Mouse (Mus musculus) limb, embryonic 12.5 days (tissue): ENCODE data around the gene Ephb2. TPM values are rescaled to one million over a fixed set of nuclear protein-coding genes. Genes with fewer than 3 reads are reported as not detected.
A peak's percentile ranks its signal among the peaks of the same experiment; 100 is the strongest.

Experiments used
- ATAC-seq: fragments of 200-750 bp; cut with Nextera tagmentation; 2 replicates; pipeline ENCODE4 v1.8.0; 2017; ENCODE audit warnings: low read depth, moderate TSS enrichment; ENCODE audit not compliant: insufficient number of reproducible peaks, insufficient read depth, low FRiP score, low TSS enrichment
- H3K27ac ChIP-seq: fragments of 300-500 bp; sonication (generic); 2 replicates; pipeline ENCODE4 v1.5.1; 2016; ENCODE audit warnings: mild to moderate bottlenecking, moderate library complexity
- H3K27me3 ChIP-seq: fragments of 300-500 bp; sonication (generic); 2 replicates; pipeline ENCODE4 v1.6.1; 2016; ENCODE audit warnings: mild to moderate bottlenecking, moderate library complexity
- H3K36me3 ChIP-seq: fragments of 300-500 bp; sonication (generic); 2 replicates; pipeline ENCODE4 v1.6.1; 2016; ENCODE audit warnings: mild to moderate bottlenecking, moderate library complexity
- H3K4me1 ChIP-seq: fragments of 300-500 bp; sonication (generic); replicated peaks from 2 replicates; pipeline ENCODE4 v1.6.1; 2016
- H3K4me2 ChIP-seq: fragments of 300-500 bp; sonication (generic); 2 replicates; pipeline ENCODE4 v1.6.1; 2016; ENCODE audit warnings: mild to moderate bottlenecking, moderate library complexity
- H3K4me3 ChIP-seq: fragments of 300-500 bp; sonication (generic); replicated peaks from 2 replicates; pipeline ENCODE4 v1.5.1; 2016; ENCODE audit warnings: mild to moderate bottlenecking
- H3K9ac ChIP-seq: fragments of 300-500 bp; sonication (generic); replicated peaks from 2 replicates; pipeline ENCODE4 v1.6.1; 2016; ENCODE audit warnings: mild to moderate bottlenecking, moderate library complexity
- H3K9me3 ChIP-seq: fragments of 300-500 bp; sonication (generic); 2 replicates; pipeline ENCODE4 v1.6.1; 2016; ENCODE audit warnings: mild to moderate bottlenecking, moderate library complexity
- WGBS: fragments of 180-500 bp; shearing (Covaris S2); methylation state at CpG from one replicate; pipeline ENCODE4 v1.1.7; 2016; 5-methylcytosine and 5-hydroxymethylcytosine counted together
- polyA plus RNA-seq: library from polyadenylated mRNA; unstranded; fragments of >200 nt; fragmentation: Nextera tagmentation; extraction: Ambion mirVana; gene quantifications from 2 replicates; pipeline ENCODE4 v1.2.1, GENCODE M21; 2016

Ephb2 gene
- polyA plus RNA-seq, 1 experiment from 2014 or later: 16.9 TPM

DNA sequence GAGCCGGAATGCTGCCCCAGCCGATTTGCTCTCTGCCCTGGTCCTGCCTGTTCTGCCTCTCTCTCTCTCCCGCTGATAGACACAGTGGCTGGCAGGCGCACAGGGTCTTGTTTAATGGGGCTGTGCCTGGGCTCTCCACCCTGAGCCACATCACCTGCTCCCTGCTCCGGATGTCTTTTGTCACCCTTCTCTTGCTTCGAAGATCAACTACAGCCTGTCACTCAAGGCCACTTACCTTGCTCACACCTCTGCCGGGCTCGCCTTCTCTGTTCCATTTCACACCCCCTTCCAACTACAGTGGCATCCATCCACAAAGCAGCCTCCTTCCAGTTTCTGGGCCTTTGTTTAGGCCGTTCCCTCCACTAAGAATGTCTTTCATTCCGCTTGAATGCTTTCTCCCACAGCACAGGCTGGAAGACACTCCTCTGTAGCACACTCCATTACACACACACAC lies 15.7 kb downstream of the Ephb2 start:
- WGBS: 34% methylated on average over 8 of the region's 10 CpGs
- H3K9me3 ChIP-seq: no peaks in the 10 kb centered on the region
- ATAC-seq: no peak
- 0 out of 2 replicates have a peak overlapping the region, but pooled peaks have one; percentile 42 for H3K9ac ChIP-seq
- no peaks in the 10 kb centered on the region; the same call in 1 of the 2 replicates for H3K27me3 ChIP-seq
- H3K36me3 ChIP-seq: peaks cover 5% of the 10 kb centered on the region; the same call in 1 of the 2 replicates
- no peak overlapping the region for H3K4me2 ChIP-seq
- no peak overlapping the region for H3K4me3 ChIP-seq
- H3K27ac ChIP-seq: no peak overlapping the region
- H3K4me1 ChIP-seq: peaks cover 32% of the 10 kb centered on the region

DNA sequence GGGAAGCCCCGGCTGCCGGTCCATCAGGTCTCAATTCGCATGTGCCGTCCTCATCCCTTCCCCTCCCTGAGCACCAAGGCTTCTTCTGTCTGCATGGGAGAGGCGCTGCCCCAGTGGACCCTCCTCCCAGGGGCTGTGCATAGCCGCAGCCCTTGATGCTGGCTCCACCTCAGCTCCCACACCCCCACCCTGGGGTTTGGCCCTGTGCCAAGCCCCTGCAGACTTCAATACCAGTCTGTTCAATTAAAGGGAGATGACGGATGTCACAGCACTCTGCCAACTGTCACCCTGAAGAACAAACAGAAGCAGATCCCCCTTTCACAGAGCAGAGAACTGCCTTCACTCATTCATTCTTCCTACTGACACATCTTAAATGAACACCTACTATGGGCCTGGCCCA lies 19.1 kb downstream of the Ephb2 start:
- H3K4me1 ChIP-seq: peaks cover 35% of the 10 kb centered on the region
- ATAC-seq: no peak
- no peak overlapping the region for H3K27ac ChIP-seq

DNA sequence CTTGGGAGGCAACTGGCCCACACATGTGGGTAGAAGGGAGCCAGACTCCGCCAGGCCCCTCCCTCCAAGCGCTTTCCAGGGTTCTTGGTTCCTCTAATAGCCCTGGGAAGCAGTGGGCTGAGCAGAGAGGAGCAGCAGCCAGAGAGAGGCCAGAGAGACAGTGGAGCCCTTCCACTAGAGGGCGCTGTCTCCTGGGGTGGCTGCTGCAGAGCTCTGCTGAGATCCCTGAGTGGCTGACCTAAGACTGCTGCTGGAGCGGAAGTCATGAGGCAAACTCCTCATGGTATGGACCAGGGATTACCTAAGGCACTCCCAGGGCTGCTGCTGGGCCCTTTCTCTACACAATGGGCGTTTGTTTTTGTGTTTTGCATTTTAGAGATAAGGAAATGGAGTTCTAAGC lies 20.4 kb downstream of the Ephb2 start:
- Histone ChIP-seq H3K36me3 (no peaks in the 10 kb centered on the region), H3K4me2 (no peak overlapping the region), H3K27ac (no peak overlapping the region), H3K9me3 (no peaks in the 10 kb centered on the region), H3K4me3 (no peak overlapping the region), H3K9ac (no peak overlapping the region), H3K4me1 (peaks cover 45% of the 10 kb centered on the region), H3K27me3 (no peaks in the 10 kb centered on the region; the same call in 1 of the 2 replicates)
- WGBS: 70% methylated on average over 5 of the region's 5 CpGs
- ATAC-seq: no peak

More for the DNA sequence above, 19.1 kb downstream of the Ephb2 start:
- Histone ChIP-seq H3K4me2 (no peak overlapping the region), H3K27me3 (no peaks in the 10 kb centered on the region; the same call in 1 of the 2 replicates), H3K36me3 (no peaks in the 10 kb centered on the region), H3K9ac (no peak overlapping the region), H3K4me3 (no peak overlapping the region), H3K9me3 (no peaks in the 10 kb centered on the region)
- 48% methylated on average over 7 of the region's 7 CpGs for WGBS

- H3K27me3 ChIP-seq: no peaks in the 10 kb centered on the region; the same call in 1 of the 2 replicates
- peaks cover 43% of the 10 kb centered on the region for H3K4me1 ChIP-seq
- WGBS: 70% methylated on average over 4 of the region's 4 CpGs
- no peaks in the 10 kb centered on the region for H3K9me3 ChIP-seq
- H3K9ac ChIP-seq: no peak overlapping the region
- no peak overlapping the region for H3K4me2 ChIP-seq
- ATAC-seq: no peak
- H3K4me3 ChIP-seq: no peak overlapping the region
- H3K27ac ChIP-seq: no peak overlapping the region
- no peaks in the 10 kb centered on the region for H3K36me3 ChIP-seq
These were observed 23.2 kb downstream of the Ephb2 start for GRCm38 (mm10) chr4:136812543-136812942.

DNA sequence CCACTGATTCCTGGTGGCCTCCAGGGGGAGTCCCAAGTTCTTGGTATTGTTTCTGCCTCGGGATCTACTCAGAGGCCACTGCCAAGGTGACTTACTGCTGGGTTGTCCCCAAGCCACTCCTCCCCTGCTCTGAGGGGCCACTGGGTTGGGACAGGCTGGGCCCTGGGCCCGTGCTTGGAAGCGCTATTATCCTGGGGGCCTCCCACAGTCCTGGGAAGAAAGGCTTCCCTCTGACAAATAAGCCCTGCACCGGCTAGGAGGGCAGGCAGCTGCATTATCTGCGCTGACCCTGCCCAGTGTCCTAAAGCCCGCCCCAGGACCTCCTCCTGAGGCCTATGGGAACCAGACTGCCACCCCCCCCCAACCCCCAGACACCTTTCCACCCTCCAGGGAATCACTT lies 24.2 kb downstream of the Ephb2 start:
- H3K27me3 ChIP-seq: no peaks in the 10 kb centered on the region
- WGBS: 23% methylated on average over 6 of the region's 6 CpGs
- H3K27ac ChIP-seq: no peak overlapping the region
- no peak for ATAC-seq
- H3K4me3 ChIP-seq: no peak overlapping the region
- no peak overlapping the region for H3K9ac ChIP-seq
- no peaks in the 10 kb centered on the region for H3K36me3 ChIP-seq
- no peak overlapping the region for H3K4me2 ChIP-seq
- peaks cover 47% of the 10 kb centered on the region for H3K4me1 ChIP-seq
- no peaks in the 10 kb centered on the region for H3K9me3 ChIP-seq

DNA sequence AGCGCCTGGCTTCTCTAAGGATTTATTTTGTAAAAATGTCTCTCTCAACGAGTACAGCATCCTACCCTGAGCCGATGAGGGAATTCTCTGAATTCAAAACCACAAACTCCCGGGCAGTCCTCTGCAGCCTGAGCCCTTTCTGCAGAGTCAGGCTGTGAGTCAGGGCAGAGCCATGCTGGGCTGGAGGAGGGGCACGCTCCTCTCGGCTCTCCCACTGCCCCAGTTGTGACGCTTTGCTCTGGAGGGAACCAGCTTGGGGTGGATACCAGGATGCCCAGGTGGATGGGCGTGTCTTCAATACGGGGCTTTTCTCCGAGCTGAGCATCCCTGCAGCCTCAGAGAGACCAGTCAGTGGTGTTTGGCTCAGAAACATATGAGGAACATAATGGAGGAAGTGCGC lies 27.3 kb downstream of the Ephb2 start:
- H3K4me1 ChIP-seq: peaks cover 50% of the 10 kb centered on the region
- H3K9ac ChIP-seq: no peak overlapping the region
- WGBS: 33% methylated on average over 11 of the region's 11 CpGs
- H3K9me3 ChIP-seq: no peaks in the 10 kb centered on the region
- no peak overlapping the region for H3K27ac ChIP-seq
- H3K4me2 ChIP-seq: no peak overlapping the region
- no peak overlapping the region for H3K4me3 ChIP-seq
- H3K36me3 ChIP-seq: no peaks in the 10 kb centered on the region
- ATAC-seq: no peak
- H3K27me3 ChIP-seq: peaks cover 3% of the 10 kb centered on the region; the same call in 1 of the 2 replicates

DNA sequence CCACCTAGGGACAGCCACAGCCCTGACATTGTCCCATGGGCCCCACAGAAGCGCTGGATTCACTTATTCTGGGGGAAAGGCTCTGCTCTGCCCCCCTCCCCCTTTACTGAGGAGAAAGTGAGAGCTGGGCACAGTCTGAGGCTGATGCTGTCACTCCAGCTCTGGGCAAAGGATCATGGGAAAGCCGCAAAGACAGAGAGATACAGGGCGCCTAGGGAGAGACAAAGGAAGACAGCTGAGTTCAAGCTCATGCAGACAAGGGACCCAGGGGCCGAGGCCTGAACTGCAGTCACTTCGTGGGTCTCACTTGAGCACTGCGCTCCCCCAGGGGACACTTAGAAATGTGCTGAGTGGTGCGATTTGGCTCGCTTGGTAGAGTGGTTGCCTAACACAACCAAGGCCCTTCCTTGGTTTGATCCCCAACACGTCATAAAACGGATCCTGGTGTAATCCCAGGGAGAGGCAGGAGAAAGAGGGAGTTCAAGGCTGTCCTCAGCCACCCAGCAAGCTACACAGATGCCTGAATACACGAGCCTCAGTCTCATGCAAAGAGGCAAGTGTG lies 28.3 kb downstream of the Ephb2 start:
- no peak for ATAC-seq

GRCm38 (mm10) chr4:136806254-136806653 lies 29.5 kb downstream of the Ephb2 start:
- Histone ChIP-seq H3K4me2 (no peak overlapping the region), H3K36me3 (no peaks in the 10 kb centered on the region), H3K27me3 (peaks cover 3% of the 10 kb centered on the region; the same call in 1 of the 2 replicates), H3K4me1 (peaks cover 62% of the 10 kb centered on the region), H3K27ac (no peak overlapping the region), H3K9me3 (no peaks in the 10 kb centered on the region), H3K9ac (no peak overlapping the region), H3K4me3 (no peak overlapping the region)
- ATAC-seq: no peak
- WGBS: 85% methylated on average over 10 of the region's 10 CpGs

More for the DNA sequence above, 28.3 kb downstream of the Ephb2 start:
- no peak overlapping the region for H3K27ac ChIP-seq
- no peaks in the 10 kb centered on the region for H3K36me3 ChIP-seq
- no peaks in the 10 kb centered on the region for H3K9me3 ChIP-seq
- peaks cover 60% of the 10 kb centered on the region for H3K4me1 ChIP-seq
- no peak overlapping the region for H3K4me3 ChIP-seq
- no peak overlapping the region for H3K4me2 ChIP-seq
- H3K9ac ChIP-seq: no peak overlapping the region
- 57% methylated on average over 11 of the region's 11 CpGs for WGBS
- peaks cover 3% of the 10 kb centered on the region; the same call in 1 of the 2 replicates for H3K27me3 ChIP-seq

GRCm38 (mm10) chr4:136804343-136804742 lies 31.4 kb downstream of the Ephb2 start:
- H3K9me3 ChIP-seq: no peaks in the 10 kb centered on the region
- WGBS: 88% methylated on average over 6 of the region's 6 CpGs
- no peaks in the 10 kb centered on the region for H3K36me3 ChIP-seq
- peaks cover 7% of the 10 kb centered on the region for H3K27me3 ChIP-seq
- H3K9ac ChIP-seq: no peak overlapping the region
- no peak for ATAC-seq
- no peak overlapping the region for H3K4me2 ChIP-seq
- no peak overlapping the region for H3K27ac ChIP-seq
- no peak overlapping the region for H3K4me3 ChIP-seq
- H3K4me1 ChIP-seq: peaks cover 72% of the 10 kb centered on the region

GRCm38 (mm10) chr4:136802446-136802845 lies 33.3 kb downstream of the Ephb2 start:
- Histone ChIP-seq H3K36me3 (no peaks in the 10 kb centered on the region), H3K4me3 (no peak overlapping the region), H3K9ac (no peak overlapping the region), H3K4me1 (peaks cover 75% of the 10 kb centered on the region), H3K27ac (no peak overlapping the region), H3K27me3 (peaks cover 7% of the 10 kb centered on the region), H3K9me3 (no peaks in the 10 kb centered on the region), H3K4me2 (no peak overlapping the region)
- WGBS: 36% methylated on average over 12 of the region's 12 CpGs
- ATAC-seq: no peak

DNA sequence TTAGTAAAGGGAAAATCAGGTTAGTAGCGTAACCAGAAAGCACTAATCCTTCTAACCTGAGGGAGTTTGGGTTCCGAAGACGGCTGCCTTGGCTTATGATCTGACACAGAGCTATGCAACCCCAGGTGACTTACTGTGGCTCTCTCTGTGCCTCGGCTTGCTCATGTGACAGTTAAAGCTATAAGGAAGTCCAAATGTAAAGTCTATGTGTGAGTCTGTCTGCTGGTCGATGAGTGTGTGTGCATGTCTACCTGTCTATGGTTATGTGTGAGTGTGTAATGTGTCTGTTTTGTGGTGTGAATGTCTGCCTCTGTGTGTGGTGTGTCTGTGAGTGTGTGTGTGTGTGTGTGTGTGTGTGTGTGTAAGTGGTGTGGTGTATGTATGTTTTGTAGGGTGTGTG lies 33.8 kb downstream of the Ephb2 start:
- H3K4me3 ChIP-seq: no peak overlapping the region
- no peak for ATAC-seq
- peaks cover 7% of the 10 kb centered on the region for H3K27me3 ChIP-seq
- H3K27ac ChIP-seq: no peak overlapping the region
- H3K36me3 ChIP-seq: no peaks in the 10 kb centered on the region
- H3K9ac ChIP-seq: no peak overlapping the region
- no peak overlapping the region for H3K4me2 ChIP-seq
- no peaks in the 10 kb centered on the region for H3K9me3 ChIP-seq
- WGBS: 82% methylated on average over 5 of the region's 5 CpGs
- peaks cover 75% of the 10 kb centered on the region for H3K4me1 ChIP-seq

DNA sequence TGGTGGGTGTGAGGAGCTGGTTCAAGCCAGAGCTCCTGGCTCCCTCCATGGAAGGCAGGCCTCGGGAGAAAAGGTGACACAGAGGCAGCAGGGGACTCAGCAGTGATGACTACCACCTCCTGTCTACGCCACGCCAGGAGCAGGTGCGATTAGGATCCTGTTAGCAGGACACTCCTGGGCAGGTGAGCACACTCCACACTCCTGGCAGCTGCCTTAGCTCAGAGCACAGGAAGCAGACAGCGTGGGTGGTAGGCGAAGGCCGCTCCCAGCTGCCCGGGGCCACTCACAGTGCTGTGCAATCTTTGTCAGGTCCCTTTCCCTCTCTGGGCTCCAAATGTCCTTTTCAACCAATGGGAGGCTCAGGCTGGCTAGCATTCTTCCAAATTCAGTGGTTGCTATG lies 34.3 kb downstream of the Ephb2 start:
- Histone ChIP-seq H3K27me3 (peaks cover 7% of the 10 kb centered on the region), H3K4me2 (no peak overlapping the region), H3K9me3 (no peaks in the 10 kb centered on the region), H3K4me3 (no peak overlapping the region), H3K4me1 (peaks cover 71% of the 10 kb centered on the region), H3K9ac (no peak overlapping the region), H3K27ac (no peak overlapping the region), H3K36me3 (no peaks in the 10 kb centered on the region)
- WGBS: 87% methylated on average over 8 of the region's 8 CpGs
- no peak for ATAC-seq
